Mouse (Mus musculus): ENCODE results near the gene Ccdc97.

Ccdc97 gene

DNA sequence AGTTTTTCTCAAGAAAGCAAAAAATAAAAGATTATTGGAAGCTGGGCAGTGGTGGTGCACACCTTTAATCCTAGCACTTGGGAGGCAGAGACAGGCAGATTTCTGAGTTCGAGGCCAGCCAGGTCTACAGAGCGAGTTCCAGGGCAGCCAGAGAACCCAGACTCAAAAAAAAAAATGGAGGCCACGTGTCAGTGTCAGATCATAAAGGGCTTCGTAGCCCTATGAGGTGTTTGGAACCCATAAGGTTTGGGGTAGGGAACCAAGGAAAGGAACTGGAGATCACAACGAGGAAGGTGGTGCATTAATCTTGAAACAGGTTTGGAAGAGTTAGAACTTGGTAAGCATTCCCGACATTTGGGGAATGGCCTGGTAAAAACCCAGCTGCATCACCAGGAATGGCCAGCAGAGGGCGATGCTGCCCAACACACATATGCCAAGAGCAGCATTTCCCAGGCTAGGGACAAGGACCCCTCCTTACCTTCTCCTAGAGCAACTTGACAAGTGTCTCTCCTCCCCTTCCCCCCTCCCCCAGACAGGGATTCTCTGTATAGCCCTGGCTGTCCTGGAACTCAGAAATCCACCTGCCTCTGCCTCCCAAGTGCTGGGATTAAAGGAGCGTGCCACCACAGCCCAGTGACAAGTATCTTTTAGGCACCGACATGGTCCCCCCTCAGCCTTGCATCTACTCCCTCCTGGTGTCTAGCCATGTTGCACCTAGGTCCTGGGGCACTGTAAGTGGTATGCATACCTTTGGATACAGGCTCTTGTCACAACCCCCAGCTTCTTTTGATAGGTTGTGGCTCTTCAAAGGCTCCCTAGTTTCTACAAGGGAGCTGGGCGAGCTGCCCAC is 1.1 kb upstream of the Ccdc97 start:
- DNase-seq (ENCODE audit: low spot score): no peak

DNA sequence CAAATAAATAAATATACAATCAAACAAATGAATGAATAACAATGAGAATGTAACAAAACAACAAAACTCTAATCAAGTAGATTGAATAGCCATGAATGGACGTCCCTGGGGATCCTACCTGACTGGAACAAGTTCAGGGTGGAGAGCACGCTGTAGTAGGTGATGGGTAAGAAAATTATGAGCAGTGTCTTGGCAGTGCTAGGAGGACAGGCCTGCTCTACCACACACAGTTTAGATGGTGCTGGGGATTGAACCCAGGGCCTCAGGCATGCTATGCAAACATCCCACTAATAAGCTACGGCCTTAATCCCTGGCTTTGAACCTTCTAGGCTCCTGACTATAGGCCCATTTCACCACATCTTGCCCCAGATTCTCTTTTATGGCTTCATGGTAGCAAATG is 1.4 kb downstream of the Ccdc97 start:
- DNase-seq (ENCODE audit: low spot score): no peak

DNA sequence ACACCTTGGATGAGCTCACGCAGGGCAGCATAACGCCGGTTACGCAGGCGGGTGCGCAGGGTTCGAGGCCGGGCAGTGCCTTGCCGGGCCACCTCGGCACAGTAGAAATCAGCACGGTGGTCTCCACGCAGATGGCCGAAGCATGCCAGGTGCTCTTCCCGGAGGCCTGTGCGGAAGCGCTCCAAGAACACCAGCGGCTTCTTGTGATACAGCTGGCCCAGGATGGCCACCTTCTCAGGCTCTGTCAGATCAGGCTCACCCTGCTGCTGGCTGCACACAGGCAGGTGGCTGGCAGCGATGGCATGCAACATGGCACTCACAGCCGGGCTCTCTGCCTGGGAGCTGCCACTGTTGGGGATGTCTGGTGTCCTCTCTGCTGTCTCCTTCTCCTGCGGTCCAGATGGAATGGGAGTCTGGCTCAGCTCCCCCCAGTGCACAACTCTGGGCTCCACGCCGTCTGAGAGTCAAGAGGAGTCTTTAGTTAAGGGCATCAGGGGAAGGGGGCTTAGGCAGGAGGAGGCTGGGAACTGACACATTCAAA is 3.1 kb downstream of the Ccdc97 start:
- no peak for DNase-seq (ENCODE audit: low spot score)

DNA sequence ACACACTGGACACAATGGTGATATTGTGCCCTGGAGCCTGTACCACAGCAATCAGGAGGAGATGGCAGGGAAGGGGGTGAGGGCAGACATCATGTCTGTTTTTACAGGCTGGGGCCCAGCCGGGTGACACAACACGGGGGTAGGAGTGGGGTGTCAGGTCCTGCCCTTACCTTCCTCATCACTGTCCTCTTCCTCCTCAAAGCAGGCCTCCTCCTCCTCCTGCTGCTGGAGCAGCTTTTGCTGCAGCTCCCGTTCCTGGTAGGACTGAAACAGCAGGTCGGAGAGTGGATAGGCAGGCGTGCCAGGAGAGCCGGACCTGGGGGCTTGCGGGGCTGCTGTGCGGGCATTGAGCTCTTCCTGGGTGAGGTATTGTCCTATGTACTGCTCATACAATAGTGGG is 4.3 kb downstream of the Ccdc97 start:
- no peak for DNase-seq (ENCODE audit: low spot score)

DNA sequence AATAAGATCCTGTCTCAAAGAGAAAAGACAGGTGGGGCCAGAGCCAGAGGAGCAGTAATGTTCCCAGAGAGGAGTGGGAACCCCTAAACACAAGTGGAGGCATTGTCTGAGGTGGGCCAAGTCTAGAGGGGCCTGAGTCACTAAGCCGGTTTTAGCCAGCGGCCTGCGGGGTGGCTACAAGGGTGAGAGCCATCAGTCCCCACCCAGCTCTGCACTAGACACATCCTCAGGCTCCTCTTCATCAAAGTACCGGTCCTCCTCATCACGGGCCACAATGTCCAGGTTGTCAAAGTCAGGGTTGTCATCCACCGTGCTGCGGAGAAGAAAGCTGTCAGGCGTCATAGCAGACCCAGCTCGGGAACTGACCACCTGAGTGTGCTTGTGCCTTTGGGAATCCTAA is 6.1 kb downstream of the Ccdc97 start:
- DNase-seq (ENCODE audit: low spot score): no peak

DNA sequence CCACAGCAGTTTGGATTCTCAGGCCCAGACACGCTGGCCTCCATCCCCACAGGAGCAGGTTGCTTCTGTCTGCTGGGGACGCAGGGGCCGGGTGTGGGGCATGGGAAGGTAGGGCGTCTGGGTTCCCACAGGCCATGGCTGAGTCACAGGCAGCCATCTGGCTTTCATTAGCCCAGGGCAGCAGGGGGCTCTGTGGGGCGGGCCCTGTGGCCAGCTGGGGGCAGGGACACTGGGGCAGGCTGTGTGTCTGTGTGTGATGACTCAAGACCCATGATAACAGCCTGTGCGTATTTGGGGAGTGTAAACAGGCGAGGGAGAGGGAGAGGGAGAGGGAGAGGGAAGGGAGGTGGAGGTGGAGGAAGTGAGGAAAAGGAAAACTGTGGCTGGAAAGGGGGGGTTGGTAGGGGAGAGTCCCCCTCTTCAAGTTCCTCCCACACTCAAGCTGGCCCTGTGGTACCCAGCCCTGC is 7.1 kb downstream of the Ccdc97 start:
- DNase-seq (ENCODE audit: low spot score): no peak

DNA sequence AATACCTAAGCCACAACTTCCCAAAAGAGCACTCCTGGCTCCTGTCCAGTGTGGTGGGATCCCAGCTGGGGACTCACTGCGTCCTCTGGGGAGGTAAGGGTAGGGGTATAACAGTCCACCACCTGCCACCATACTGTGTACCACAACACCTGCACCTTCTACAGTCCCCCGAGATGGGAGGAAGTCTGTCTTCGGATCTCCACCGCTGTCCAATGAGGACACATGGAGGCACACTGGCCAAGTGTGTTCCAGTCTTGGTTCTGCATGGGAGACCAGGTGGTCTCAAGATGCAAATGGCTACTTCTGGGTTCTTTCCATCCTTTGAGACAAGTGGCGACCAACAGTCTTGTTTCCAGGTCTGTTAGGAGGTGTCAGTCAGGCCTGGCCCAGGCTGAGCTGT is 7.7 kb downstream of the Ccdc97 start:
- DNase-seq (ENCODE audit: low spot score): no peak

DNA sequence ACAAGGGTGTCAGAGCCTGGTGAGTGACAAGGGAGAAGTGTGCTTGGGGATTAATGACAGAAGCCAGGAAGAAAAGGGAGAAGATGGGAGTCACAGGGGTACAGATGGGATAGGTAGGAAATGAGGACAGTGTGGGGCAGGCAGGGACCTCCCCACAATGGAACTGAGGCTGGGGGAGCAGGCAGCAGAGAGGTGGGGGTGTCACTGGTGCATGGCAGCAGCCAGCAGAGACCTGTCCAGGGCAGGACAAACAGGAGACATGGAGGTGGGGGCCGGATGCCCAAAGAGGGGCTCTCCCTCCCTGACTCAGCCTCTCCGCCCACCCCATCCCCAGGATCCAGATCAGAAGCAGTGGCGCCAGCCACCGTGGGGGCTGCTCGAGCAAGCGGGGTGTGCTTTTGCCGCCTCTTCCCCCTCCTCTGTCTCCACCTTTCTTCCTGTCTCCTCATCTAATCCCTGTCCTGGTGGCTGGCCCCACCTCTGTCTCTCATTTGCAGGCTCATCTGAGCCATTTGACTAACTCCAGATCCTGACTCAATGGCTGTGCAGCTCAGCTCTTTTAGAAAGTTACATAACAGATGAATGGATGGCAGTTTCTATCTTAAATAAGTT is 8.3 kb downstream of the Ccdc97 start:
- DNase-seq (ENCODE audit: low spot score): no peak

DNA sequence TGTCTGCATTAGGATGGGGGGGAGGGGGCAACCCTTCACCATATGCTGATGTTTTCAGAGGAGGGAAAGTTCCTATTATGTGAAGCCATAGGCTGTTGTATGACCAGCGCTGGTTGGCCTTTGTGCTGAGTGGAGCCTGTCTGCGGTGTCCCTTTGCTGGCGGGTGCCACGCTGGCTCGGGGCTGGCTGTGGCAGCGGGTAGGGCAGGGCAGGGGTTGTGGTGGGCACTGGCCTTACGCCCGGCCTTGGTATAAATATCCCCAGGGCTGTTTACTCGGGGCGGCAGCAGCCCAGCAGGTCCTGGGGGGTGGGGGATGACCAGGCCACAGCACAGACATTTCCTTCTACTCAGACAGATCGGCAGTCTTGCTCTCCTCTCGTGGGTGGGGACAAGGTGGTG is 8.9 kb downstream of the Ccdc97 start:
- DNase-seq (ENCODE audit: low spot score): no peak

DNA sequence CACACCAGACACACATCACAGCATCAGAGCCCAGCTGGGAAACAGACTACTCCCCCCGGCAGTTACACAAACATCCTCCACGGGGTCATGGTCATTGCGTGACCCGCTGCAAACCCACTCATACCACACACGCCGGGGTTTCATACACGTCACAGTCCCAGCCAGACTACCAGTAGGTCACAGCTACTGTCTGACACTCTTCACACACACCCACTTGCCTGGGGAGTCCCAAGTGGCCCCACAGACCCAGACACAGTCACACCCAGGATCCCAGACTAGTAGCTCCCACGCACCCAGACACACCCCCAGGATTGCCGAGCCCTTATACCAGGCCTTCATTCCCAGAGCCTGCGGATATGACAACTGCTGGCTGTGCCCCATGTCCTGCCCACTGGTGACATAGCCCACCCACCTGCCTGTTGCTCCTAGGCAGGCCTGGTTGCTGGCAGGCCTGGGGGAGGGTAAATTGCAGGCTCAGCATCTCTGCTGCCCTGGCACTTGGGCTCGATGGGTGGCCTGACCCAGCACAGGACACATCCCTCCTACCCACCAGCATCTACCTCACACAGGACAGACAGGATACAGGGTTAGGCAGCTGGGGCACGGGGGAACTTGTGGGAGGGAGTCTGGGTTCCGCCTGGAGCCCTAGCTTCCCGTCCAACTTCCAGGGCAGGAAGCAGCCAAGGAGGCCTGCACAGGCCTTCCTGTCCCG is 11.2 kb downstream of the Ccdc97 start:
- DNase-seq (ENCODE audit: low spot score): no peak

DNA sequence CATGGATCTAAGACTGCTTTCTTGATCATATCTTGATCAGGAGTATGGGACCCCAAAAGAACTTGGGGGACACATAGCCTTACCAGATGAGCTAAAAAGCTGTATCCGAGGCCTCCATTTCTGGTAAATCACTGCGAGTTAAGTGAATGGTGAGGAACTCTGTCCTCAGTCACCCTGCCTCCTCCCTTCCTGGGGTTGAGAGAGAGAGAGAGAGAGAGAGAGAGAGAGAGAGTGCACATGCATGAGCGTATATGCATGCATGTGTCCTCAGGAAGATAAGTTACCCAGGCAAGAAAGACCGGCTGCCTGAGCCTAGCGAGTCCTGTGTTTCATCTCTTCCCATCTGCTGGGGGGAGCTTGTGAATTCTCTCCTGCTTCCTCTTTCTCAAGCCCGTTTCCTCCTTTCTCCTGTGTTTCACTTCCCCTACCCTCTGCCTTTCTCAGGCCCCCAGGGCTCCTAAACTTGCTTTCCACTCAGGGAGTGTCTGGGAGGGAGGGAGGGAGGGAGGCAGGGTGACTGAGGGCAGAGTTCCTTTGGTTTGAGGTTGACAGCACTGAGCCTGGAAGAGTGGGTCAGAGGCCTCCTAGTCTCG is 12.2 kb downstream of the Ccdc97 start:
- DNase-seq (ENCODE audit: low spot score): no peak

DNA sequence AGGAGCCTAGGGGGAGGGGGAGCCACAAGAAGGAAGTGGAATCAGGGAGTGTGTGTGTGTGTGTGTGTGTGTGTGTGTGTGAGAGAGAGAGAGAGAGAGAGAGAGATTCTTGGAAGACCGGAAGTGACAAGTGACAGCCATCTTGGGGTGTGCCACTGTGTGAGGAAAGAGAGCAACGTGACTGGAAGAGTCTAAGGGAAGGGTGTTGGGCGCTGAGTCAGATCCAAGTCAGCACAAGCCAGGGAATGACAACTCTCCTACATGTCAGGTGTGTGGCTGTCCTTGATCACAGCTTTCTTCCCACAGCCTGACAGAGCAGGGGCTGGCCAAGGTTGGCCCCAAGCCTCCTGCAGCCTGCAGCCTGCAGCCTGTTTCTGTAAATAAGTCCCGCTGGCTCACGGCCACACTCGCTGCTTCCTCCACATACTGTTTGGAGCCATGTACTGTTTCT is 13.1 kb downstream of the Ccdc97 start:
- no peak for DNase-seq (ENCODE audit: low spot score)

DNA sequence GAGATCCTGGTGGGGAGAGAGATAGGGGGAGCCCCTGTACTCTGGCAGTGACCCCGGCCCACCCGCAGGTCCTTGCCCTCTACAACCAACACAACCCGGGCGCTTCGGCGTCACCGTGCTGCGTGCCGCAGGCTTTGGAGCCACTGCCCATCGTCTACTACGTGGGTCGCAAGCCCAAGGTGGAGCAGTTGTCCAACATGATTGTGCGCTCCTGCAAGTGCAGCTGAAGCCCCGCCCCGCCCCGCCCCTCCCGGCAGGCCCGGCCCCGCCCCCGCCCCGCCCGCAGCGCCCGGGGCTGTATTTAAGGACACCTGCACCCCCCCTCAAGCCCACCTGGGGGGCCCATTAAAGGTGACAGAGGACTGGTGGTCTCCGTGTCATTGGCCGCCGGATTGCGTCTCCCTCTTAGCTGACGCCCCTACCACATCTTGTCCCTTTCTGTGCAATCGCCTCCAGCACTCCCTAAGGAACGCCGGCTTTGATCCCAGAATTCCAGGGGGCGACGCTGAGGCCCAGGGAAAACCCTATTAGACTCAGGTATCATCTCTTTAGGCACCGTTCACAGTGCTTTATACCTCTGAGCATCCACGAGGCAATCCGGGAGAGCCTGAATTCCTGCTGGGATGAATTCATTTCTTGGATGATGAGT is 14.0 kb downstream of the Ccdc97 start:
- DNase-seq (ENCODE audit: low spot score): no peak

DNA sequence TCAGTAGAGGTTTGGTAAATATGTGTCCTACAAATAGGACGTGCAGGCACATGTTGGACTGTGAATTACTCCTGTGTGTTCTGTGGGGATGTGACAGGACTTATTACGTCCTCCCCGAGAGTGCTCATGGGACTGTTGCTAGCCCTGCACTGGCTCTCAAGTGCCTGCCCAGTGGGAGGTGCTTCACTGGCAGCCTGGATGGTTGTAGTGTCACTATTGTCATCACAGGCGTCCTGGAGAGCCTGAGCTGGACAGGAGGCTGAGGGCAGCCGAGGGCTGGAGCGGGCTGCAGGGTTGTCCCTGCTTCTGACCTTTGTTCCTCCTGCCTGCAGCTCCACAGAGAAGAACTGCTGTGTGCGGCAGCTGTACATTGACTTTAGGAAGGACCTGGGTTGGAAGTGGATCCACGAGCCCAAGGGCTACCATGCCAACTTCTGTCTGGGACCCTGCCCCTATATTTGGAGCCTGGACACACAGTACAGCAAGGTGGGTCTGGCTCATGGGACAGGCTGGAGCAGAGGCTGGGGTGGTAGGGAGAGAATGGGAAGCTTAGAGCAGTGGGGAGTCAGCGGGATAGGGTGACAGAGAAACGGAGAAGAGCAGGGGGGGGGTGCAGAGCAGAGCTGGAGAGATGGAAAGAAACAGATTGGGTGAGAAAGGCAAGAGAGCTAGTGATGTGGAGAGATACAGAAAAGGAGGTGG is 14.9 kb downstream of the Ccdc97 start:
- DNase-seq (ENCODE audit: low spot score): no peak

DNA sequence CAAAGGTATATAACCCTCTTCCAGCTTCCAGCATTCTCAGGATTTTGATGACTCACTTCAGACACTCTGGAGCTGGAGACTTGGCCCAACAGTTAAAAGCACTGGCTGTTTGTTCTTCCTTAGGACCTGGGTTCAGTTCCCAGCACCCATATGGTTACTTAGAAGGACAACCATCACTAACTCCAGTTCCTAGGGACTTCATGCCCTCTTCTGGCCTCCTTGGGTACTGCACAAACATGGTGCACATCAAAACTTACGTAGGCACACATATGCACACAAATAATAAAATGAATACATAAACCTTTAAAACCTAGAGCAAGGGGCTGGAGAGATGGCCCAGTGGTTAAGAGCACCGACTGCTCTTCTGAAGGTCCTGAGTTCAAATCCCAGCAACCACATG is 16.5 kb downstream of the Ccdc97 start:
- no peak for DNase-seq (ENCODE audit: low spot score)

DNA sequence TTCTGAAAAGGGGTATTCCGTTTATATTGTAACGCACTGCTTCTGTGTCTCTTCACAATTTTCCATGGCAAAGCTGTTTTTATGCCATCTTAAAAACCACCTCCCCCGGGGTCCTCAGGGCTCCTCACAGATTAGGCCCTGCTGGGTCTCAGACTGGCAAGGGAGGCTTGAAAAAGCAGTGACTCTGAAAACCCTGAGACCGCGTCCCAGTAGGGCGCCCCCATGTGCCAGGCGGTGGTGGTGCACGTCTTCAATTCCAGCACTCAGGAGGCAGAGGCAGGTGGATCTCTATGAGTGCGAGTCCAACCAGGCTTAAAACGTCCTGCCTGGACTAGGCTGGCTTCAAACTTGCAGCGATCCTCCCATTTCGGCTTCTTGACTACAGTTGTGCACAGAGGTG is 18.2 kb downstream of the Ccdc97 start:
- no peak for DNase-seq (ENCODE audit: low spot score)

DNA sequence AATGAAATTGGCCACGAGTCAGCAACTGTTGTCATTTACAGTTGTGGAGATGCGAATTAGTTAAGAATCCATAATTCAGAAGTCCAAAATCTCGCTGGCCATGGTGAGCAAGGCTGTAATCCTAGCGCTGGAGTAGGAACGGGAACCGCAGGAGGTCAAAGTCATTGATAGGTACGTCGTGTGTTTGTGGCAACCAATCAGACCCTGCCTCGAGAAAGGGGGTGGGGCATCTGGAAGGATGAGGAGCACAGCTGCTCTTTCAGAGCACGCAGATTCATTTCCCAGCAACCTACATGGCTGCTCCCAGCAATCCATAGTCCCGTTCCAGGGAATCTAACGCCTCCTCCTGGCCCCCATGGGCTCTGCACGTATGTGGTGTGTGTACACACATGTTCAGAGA is 19.0 kb downstream of the Ccdc97 start:
- no peak for DNase-seq (ENCODE audit: low spot score)

DNA sequence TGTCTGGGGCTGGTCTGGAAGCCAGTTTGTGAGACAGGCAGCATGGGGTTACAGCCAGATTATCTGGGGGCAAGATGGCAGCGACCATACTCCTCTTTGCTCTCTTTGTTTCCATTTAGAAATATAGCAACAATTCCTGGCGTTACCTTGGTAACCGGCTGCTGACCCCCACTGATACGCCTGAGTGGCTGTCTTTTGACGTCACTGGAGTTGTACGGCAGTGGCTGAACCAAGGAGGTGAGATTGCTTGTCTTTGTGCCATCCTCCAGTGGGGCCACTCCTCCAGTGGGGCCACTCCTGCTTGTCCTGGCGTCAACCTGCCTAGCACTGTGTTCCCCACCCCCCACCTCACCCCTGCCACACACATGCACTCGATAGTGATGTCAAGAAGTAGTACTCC is 24.8 kb downstream of the Ccdc97 start:
- no peak for DNase-seq (ENCODE audit: low spot score)

DNA sequence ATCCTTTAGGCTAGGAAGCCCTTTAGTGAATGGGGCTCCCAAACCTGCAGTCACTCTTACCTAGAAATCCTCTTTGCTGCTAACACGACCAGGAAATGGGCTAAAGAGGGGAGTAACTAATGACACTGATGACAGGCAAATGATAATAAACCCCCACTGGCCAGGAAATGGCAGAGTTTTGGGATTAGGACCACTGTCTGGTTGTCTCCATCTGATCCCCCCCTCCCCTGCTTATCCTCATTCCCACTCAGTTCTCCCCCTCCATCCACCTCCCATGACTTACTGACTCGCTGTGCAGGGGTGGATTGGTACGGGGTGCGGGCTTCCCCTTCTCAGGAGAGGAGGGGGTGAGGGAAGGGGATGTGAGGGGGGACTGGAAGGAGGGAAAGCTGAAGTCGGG is 28.8 kb downstream of the Ccdc97 start:
- no peak for DNase-seq (ENCODE audit: low spot score)

DNA sequence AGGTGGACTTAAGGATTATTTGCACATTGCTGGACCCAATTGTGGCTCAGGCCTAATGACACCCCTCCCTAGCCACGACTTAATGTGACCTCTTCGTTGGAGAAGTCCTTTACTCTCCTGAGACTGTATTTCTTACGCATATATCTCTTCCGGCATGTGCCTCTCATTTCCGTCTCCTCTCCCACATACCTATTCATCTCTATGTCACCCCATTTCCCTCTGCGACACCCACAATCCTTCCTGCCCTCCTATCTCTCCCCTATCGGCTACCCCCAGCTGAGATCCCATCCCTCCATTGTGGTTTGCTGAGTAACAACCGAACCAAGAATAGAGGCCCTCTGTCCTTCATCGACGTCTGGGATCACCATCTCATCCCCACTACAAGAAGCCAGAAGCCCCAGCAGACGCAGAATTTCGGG is 29.3 kb downstream of the Ccdc97 start:
- no peak for DNase-seq (ENCODE audit: low spot score)

All from urinary bladder, postnatal 10 days (tissue).